Mouse (Mus musculus) left cerebral cortex, adult 2 months (tissue): ENCODE data around the gene Ube2n. TPM values are rescaled to one million over a fixed set of nuclear protein-coding genes. Genes with fewer than 3 reads are reported as not detected.

Source experiments
- DNase-seq, 2 experiments: peaks; one replicate each; pipeline ENCODE4 v3.0.0; 2021 to 2022; ENCODE audit warnings: low spot score in 2 of 2, mixed read lengths in 1 of 2; ENCODE audit errors: extremely low spot score in 1 of 2
- H3K27ac ChIP-seq: fragments of 200-600 bp; 2 replicates; pipeline ENCODE4 v1.8.1; 2022
- H3K4me3 ChIP-seq: fragments of 200-600 bp; 2 replicates; pipeline ENCODE4 v1.8.1; 2022
- CTCF ChIP-seq: fragments of 200-600 bp; IDR thresholded peaks from 2 replicates; pipeline ENCODE4 v1.8.1; 2022; ENCODE audit warnings: antibody characterized with exemption, mild to moderate bottlenecking, moderate library complexity
- intact Hi-C: fragments of 180-260 bp; cut with DNase I; formaldehyde crosslinking; loops from one replicate; pipeline ENCODE4 v1.15.1; 2025
- microRNA-seq, 2 experiments: library from miRNA; unstranded; fragments of <30 nt; microRNA quantifications; one replicate each; pipeline ENCODE4 v1.2.0; 2021
- total RNA-seq, 2 experiments: library from RNA; stranded (reverse); gene quantifications; 2 replicates each; pipeline ENCODE4 v1.2.3; 2021

The Ube2n gene
- total RNA-seq, 2 experiments from 2014 or later = 196 to 198 TPM

DNA sequence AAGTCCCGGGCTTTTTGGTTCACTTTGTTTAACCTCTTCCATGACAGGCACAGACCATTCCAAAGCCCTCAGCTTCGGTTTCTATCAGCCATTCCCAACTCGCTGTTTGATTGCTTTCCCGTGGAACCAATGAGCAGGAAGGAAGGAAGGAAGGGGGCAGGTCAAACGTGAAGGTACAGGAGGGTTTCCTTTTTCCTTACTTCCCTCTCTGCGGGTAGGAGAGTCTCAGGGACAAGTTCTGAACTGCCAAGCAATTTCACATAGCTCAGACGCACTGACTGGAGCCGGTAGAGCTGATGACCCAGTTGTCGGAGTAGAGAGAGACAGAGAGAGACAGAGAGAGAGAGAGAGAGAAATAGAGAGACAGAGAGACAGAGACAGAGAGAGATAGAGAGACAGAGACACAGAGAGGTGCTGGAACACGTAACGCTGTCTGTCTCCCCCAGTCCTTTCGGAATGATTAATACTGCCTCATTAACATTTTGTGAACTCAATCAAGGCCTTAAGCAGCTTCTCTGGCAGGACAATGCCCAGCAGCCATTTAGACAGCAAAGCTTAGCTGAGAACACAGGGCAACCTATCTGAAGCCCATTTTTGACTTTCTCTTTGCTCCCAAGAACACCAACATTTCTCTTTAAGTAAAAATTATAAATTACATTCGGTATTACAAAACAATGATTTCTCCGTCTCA lies 62.1 kb downstream of the Ube2n start:
- no peak for TF ChIP-seq CTCF
- Histone ChIP-seq H3K4me3 (no peak overlapping the region), H3K27ac (no peak overlapping the region)
- no peak for DNase-seq
- intact Hi-C loops = no loop called here

- H3K27ac ChIP-seq = no peak overlapping the region
- H3K4me3 ChIP-seq = no peak overlapping the region
- intact Hi-C loops = no loop called here
- no peak for TF ChIP-seq CTCF
- DNase-seq = no peak
Observed at GRCm38 (mm10) chr10:95577567-95577950, 62.6 kb downstream of the Ube2n start.

GRCm38 (mm10) chr10:95585554-95585953 lies 70.6 kb downstream of the Ube2n start:
- no peak for TF ChIP-seq CTCF
- no peak overlapping the region for H3K4me3 ChIP-seq
- no peak overlapping the region for H3K27ac ChIP-seq
- intact Hi-C loops = no loop called here
- no peak for DNase-seq

- no peak overlapping the region for H3K27ac ChIP-seq
Observed at GRCm38 (mm10) chr10:95587509-95588220, 72.7 kb downstream of the Ube2n start.

GRCm38 (mm10) chr10:95589196-95589595 lies 74.3 kb downstream of the Ube2n start:
- no peak for DNase-seq
- intact Hi-C loops = no loop called here
- no peak for TF ChIP-seq CTCF
- no peak overlapping the region for H3K4me3 ChIP-seq
- H3K27ac ChIP-seq = no peak overlapping the region

More at GRCm38 (mm10) chr10:95587509-95588220, 72.7 kb downstream of the Ube2n start:
- DNase-seq = no peak
- intact Hi-C loops = no loop called here
- no peak for TF ChIP-seq CTCF
- H3K4me3 ChIP-seq = no peak overlapping the region

- no peak for DNase-seq
- intact Hi-C loops = no loop called here
- no peak for TF ChIP-seq CTCF
- H3K4me3 ChIP-seq = no peak overlapping the region
- H3K27ac ChIP-seq = no peak overlapping the region
Observed at GRCm38 (mm10) chr10:95590196-95590595, 75.3 kb downstream of the Ube2n start.

GRCm38 (mm10) chr10:95591257-95591656 lies 76.3 kb downstream of the Ube2n start:
- Histone ChIP-seq H3K4me3 (no peak overlapping the region), H3K27ac (no peak overlapping the region)
- no peak for TF ChIP-seq CTCF
- intact Hi-C loops = no loop called here
- DNase-seq = no peak

DNA sequence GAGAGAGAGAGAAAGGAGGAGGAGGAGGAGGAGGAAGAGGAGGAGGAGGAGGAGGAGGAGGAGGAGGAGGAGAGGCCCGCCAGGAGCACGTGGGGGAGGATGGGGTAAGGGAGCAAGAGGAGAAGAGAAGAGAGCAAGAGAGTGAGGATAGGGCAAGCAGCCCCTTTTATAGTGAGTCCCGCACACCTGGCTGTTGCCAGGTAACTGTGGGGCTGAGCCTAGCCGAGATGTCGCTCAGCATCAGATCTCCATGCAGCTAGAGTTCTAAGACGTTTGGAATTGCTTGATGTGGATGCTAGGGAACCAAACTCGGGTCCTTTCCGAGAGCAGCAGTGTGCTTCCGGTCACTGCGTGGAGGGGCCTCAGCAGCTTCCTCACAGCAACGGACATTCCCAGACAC lies 79.5 kb downstream of the Ube2n start:
- H3K4me3 ChIP-seq = no peak overlapping the region
- no peak for TF ChIP-seq CTCF
- H3K27ac ChIP-seq = no peak overlapping the region
- intact Hi-C loops = no loop called here
- DNase-seq = no peak

Small RNA genes lying within 50 kb of the gene (microRNA-seq; reads per million reads assigned to microRNA genes)
- 3.4 to 6.7 reads per million in 2 experiments for gene Mir3058

Other genes starting within 250 kb of the Ube2n start
- gene Cradd, start 191.0 kb upstream of the Ube2n start, total RNA-seq = 1 to 10 TPM; 5.6 to 5.9 TPM
- 10 to 100 TPM; 26.4 to 33.7 TPM for gene Socs2, start 98.0 kb upstream of the Ube2n start, total RNA-seq
- 10 to 100 TPM; 69.0 to 71.2 TPM for gene Mrpl42, start 13.2 kb upstream of the Ube2n start, total RNA-seq
- 100 to 1,000 TPM; 140 to 147 TPM for gene Nudt4, start 49.0 kb downstream of the Ube2n start, total RNA-seq
- not detected for gene Anapc15-ps, start 158.3 kb downstream of the Ube2n start, total RNA-seq